Mouse (Mus musculus) left cerebral cortex, adult 11 months (tissue): ENCODE measurements around the gene Olfr165.
"Not testable (repeated sequence)": the region's sequence is repeated elsewhere in the genome, so short reads cannot be mapped to it uniquely, and the experiment has no call there.

ENCODE experiments used
- DNase-seq: peaks from one replicate; pipeline ENCODE4 v3.0.0; 2022; ENCODE audit warnings: low spot score

Olfr165 gene

DNA sequence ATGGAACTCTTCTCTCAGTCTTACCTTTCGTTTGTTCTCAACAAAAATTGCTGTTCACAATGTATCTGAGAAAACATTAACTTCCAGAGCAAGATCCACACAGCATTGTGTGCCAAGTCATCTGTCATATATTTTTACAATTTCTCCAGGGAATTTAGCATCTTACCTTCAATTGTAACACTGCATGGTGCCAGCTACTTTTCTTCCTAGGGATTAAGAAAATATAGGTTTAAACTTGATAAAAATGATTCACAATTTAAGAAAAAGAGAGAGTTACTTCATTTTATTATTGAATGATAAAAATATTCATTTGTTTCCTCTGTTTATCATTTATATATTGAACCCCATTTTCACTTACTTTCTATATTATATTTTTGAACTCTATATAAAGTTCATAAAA lies at the start of gene Olfr165:
TSS of gene Olfr165 (minus strand) at position 101 of the 400 bp plus-strand sequence.
- DNase-seq = no peak

DNA sequence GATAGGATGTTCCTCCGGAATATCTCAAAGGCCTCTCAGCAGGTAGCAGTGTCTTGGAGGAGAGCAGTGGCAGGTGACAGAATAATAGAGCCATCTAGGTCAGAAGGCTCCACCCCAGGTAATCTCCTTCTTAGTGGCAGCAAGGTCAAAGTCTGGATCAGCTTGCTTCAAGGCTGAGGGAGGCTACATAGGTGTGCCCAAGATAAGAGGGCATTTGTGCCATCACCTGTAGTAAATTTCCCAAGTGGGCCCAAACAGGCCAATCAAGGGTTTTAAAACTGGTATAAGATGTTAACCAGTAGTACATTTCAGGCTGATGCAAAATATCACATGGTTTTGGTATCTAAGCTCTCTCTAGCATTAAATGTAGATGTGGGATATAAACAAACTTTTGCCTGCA lies 41.4 kb upstream of the Olfr165 start:
- DNase-seq = no peak

GRCm38 (mm10) chr16:19458741-19459140 lies 35.8 kb upstream of the Olfr165 start:
- DNase-seq = not testable (repeated sequence)

GRCm38 (mm10) chr16:19387984-19388383 lies 35.0 kb downstream of the Olfr165 start:
- DNase-seq = no peak
